Mouse (Mus musculus) neural tube, embryonic 14.5 days (tissue): ENCODE measurements around the gene Cdhr5. TPM values are rescaled to one million over a fixed set of nuclear protein-coding genes. Genes with fewer than 3 reads are reported as not detected.

Source experiments
- ATAC-seq: fragments of 200-750 bp; cut with Nextera tagmentation; 2 replicates; pipeline ENCODE4 v1.8.0; 2017; ENCODE audit warnings: low read depth, mild to moderate bottlenecking, moderate TSS enrichment, moderate library complexity
- H3K27ac ChIP-seq: fragments of 300-500 bp; sonication (generic); 2 replicates; pipeline ENCODE4 v1.5.1; 2014; ENCODE audit warnings: low read depth, mild to moderate bottlenecking, control low read depth, low read length, moderate library complexity, mixed read lengths
- H3K27me3 ChIP-seq: fragments of 300-500 bp; sonication (generic); 2 replicates; pipeline ENCODE4 v1.6.1; 2014; ENCODE audit warnings: low read length; ENCODE audit not compliant: control insufficient read depth, insufficient read depth
- H3K36me3 ChIP-seq: fragments of 300-500 bp; sonication (generic); 2 replicates; pipeline ENCODE4 v1.6.1; 2014; ENCODE audit warnings: low read length, mixed read lengths; ENCODE audit not compliant: control insufficient read depth, insufficient read depth
- H3K4me1 ChIP-seq: fragments of 300-500 bp; sonication (generic); 2 replicates; pipeline ENCODE4 v1.6.1; 2014; ENCODE audit warnings: low read length; ENCODE audit not compliant: control insufficient read depth, insufficient read depth
- H3K4me2 ChIP-seq: fragments of 300-500 bp; sonication (generic); 2 replicates; pipeline ENCODE4 v1.6.1; 2014; ENCODE audit warnings: mild to moderate bottlenecking, low read depth, low read length, control low read depth
- H3K4me3 ChIP-seq: fragments of 300-500 bp; sonication (generic); 2 replicates; pipeline ENCODE4 v1.5.1; 2014; ENCODE audit warnings: low read depth, low read length, control low read depth, mixed read lengths
- H3K9ac ChIP-seq: fragments of 300-500 bp; sonication (generic); replicated peaks from 2 replicates; pipeline ENCODE4 v1.6.1; 2014; ENCODE audit warnings: low read depth, mild to moderate bottlenecking, control low read depth, low read length, mixed read lengths
- H3K9me3 ChIP-seq: fragments of 300-500 bp; sonication (generic); 2 replicates; pipeline ENCODE4 v1.6.1; 2016; ENCODE audit warnings: low read length; ENCODE audit not compliant: control insufficient read depth
- WGBS: fragments of 180-500 bp; shearing (Covaris S2); extraction: QIAGEN DNeasy Blood & Tissue Kit; methylation state at CpG from one replicate; pipeline ENCODE4 v1.1.7; 2014; 5-methylcytosine and 5-hydroxymethylcytosine counted together
- polyA plus RNA-seq: library from polyadenylated mRNA; unstranded; fragments of >200 nt; fragmentation: Nextera tagmentation; extraction: Ambion mirVana; gene quantifications from 2 replicates; pipeline ENCODE4 v1.2.1, GENCODE M21; 2014

Gene Cdhr5
- polyA plus RNA-seq, 1 experiment from 2014 or later: not detected

DNA sequence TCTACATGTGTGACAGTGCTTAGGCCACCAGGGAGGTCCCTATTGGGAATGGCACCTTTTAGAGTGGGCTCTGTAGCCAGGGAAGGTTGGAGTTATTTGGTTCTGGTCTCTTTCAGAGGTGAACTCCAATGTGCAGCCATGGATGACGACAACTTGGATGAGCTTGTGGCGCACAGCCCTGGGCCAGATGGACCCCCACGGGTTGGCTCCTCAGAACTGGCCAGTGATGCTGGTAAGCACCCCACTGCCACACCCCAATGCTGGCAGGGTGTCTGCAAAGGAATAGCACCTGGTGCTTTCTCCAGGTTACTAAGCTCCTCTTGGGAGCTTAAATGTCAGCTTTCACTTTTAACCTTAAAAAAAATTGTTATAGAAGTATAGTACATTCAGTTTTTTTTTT lies 45.5 kb downstream of the Cdhr5 start:
- Histone ChIP-seq H3K9me3 (no peaks in the 10 kb centered on the region), H3K4me1 (peaks cover 15% of the 10 kb centered on the region), H3K27me3 (peaks cover 5% of the 10 kb centered on the region; the same call in 1 of the 2 replicates), H3K36me3 (peaks cover 36% of the 10 kb centered on the region), H3K4me3 (no peak overlapping the region), H3K27ac (no peak overlapping the region), H3K9ac (no peak overlapping the region), H3K4me2 (no peak overlapping the region)
- ATAC-seq: no peak
- 94% methylated on average over 3 of the region's 3 CpGs for WGBS

DNA sequence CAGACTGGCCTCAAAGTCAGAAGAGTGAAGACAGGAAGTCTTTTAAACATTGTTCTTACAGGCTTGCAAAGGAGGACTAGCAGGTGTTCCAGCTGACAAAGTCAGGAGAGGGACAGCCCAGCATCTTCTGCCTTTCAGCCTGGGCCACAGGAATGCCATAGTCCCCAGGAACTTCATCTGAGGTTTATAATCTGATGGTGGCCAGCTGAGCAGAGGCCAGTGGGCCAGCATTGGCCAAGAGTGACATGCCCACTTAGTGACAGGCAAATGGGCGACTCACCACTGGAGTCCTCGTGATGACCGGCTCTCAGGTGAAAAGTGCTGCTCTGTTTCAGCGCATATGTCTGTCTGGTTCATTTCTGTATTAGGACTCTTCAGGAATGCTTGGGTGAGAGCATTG lies 46.0 kb downstream of the Cdhr5 start:
- peaks cover 33% of the 10 kb centered on the region for H3K36me3 ChIP-seq
- ATAC-seq: no peak
- no peak overlapping the region for H3K4me2 ChIP-seq
- H3K27me3 ChIP-seq: peaks cover 5% of the 10 kb centered on the region; the same call in 1 of the 2 replicates
- WGBS: 97% methylated on average over 4 of the region's 4 CpGs
- H3K4me1 ChIP-seq: peaks cover 15% of the 10 kb centered on the region
- no peak overlapping the region for H3K9ac ChIP-seq
- no peak overlapping the region for H3K4me3 ChIP-seq
- no peaks in the 10 kb centered on the region for H3K9me3 ChIP-seq
- no peak overlapping the region for H3K27ac ChIP-seq

GRCm38 (mm10) chr7:141229702-141230101 lies 46.9 kb downstream of the Cdhr5 start:
- H3K4me1 ChIP-seq: peaks cover 15% of the 10 kb centered on the region
- peaks cover 5% of the 10 kb centered on the region; the same call in 1 of the 2 replicates for H3K27me3 ChIP-seq
- H3K27ac ChIP-seq: no peak overlapping the region
- no peak for ATAC-seq
- H3K9me3 ChIP-seq: no peaks in the 10 kb centered on the region
- peaks cover 25% of the 10 kb centered on the region for H3K36me3 ChIP-seq
- peak overlapping the region; percentile 93 for H3K9ac ChIP-seq
- peak overlapping the region; percentile 99 for H3K4me3 ChIP-seq
- WGBS: 67% methylated on average over 6 of the region's 6 CpGs
- H3K4me2 ChIP-seq: peak overlapping the region; percentile 94

DNA sequence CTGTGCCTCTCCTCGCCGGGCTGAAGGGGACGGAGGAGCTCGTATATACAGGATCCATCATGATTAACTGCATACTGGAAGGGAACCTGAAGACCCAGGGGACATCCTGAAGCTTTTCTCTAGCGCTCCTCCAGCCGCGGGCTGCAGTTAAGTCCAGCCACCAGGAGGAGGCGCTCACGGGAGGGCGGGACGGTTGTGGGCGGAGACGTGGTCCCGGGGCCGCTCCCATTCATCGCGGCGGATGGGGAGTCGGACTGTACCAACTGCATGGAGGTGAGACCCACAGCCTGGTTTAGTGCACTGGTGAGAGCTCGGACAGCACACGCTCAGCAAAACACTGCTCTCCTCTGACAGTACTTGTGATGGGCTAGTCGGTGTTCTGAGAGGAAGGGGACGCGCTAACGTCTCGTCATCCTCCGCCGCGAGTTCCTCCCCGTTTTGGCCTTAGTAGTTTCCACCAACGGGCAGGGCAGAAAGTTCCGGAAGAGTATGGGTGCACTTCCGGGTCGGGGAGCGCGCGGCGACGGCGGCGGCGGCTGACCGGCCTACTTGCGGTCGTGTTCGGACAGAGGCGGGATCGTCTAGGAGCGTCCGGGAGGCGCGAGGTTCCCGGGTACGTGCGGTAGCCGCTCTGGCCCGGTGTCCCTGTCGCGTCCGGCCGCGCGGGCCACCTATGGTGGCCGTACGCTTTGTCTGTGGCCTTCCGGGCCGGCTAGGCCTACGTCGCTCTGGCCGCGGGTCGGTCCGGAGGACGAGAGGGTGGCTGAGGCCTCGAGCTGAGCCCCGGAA lies 48.1 kb downstream of the Cdhr5 start, which contains the start of gene Phrf1:
Gene Phrf1, plus strand, starts transcription at position 506 of the 789 bp plus-strand sequence.
- peaks cover 18% of the 10 kb centered on the region for H3K36me3 ChIP-seq
- peak within 1 kb of the TSS; percentile 94 for H3K4me2 ChIP-seq
- under 1% methylated on average over 76 of the region's 76 CpGs for WGBS
- H3K4me3 ChIP-seq: peak within 1 kb of the TSS; percentile 99
- peaks cover 15% of the 10 kb centered on the region for H3K4me1 ChIP-seq
- H3K27ac ChIP-seq: peak within 1 kb of the TSS; percentile 96
- ATAC-seq: peak; percentile 93
- H3K9me3 ChIP-seq: no peaks in the 10 kb centered on the region
- H3K9ac ChIP-seq: peak within 1 kb of the TSS; percentile 93
- peaks cover 5% of the 10 kb centered on the region; the same call in 1 of the 2 replicates for H3K27me3 ChIP-seq

DNA sequence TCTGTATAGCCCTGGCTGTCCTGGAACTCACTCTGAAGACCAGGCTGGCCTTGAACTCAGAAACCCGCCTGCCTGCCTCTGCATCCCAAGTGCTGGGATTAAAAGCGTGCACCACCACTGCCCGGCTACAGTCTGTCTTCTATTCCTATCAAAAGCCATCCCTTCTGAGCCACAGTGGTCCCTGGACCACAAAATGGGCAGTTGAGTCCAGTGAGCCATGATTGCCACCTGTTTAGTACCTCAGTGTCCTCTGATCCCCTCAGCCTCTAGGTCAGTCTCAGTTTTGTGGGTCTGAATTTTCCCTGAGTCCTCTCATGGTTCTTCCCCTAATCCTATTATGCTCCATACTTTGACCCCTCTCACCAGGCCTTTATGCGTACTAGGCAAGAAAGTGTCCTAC lies 48.8 kb downstream of the Cdhr5 start:
- 81% methylated on average over 4 of the region's 4 CpGs for WGBS
- Histone ChIP-seq H3K4me1 (peaks cover 15% of the 10 kb centered on the region), H3K4me3 (peak overlapping the region; percentile 99; the same call in 1 of the 2 replicates), H3K9ac (no peak overlapping the region; the same call in 1 of the 2 replicates), H3K36me3 (peaks cover 11% of the 10 kb centered on the region), H3K27me3 (peaks cover 5% of the 10 kb centered on the region; the same call in 1 of the 2 replicates), H3K4me2 (peak overlapping the region; percentile 1; the same call in 1 of the 2 replicates), H3K27ac (no peak overlapping the region), H3K9me3 (no peaks in the 10 kb centered on the region)
- no peak for ATAC-seq

DNA sequence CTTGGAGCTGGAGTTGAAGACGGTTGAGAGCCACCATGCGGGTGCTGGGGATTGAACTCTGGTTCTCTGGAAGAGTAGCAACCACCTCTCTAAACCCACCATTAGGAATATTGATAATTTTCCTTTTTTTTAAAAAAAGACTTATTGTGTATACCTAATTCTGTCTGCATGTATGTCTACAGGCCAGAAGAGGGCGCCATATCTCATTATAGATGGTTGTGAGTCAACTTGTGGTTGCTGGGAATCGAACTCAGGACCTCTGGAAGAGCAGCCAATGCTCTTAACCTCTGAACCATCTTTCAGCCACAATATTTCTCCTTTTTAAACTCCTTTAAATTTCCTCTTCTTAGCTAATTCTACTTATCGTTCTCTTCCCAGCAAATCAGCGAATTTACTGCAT lies 50.1 kb downstream of the Cdhr5 start:
- Histone ChIP-seq H3K4me2 (no peak overlapping the region), H3K36me3 (no peaks in the 10 kb centered on the region), H3K27ac (no peak overlapping the region), H3K9me3 (no peaks in the 10 kb centered on the region), H3K9ac (no peak overlapping the region), H3K27me3 (peaks cover 5% of the 10 kb centered on the region; the same call in 1 of the 2 replicates), H3K4me1 (peaks cover 23% of the 10 kb centered on the region), H3K4me3 (no peak overlapping the region)
- WGBS: 85% methylated on average over 6 of the region's 6 CpGs
- no peak for ATAC-seq

DNA sequence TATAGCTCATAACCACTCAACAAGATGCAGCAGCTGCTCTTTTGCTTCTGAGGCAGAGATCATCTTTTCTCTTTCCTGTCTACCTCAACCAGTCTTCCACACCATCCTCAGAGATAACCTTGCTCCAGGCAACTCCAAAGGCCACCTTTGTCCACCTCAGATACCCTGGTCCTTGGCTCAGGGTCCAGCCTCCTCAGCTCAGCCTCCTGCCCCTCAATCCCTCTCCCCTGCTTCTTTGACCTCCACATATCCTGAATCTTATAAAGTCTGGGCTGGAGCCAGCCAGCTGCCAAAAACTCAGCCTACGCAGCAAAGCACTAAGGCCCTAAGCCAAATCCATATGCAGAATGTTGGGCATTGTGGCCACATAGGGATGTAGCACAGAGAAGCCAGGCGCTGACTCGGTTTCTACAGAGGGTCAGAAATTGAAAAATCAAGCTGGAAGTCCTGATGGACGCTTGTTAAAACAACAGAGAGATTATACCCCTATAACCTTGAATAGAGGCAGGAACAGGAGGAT lies 53.8 kb downstream of the Cdhr5 start:
- Histone ChIP-seq H3K27me3 (no peaks in the 10 kb centered on the region), H3K27ac (no peak overlapping the region), H3K4me1 (peaks cover 14% of the 10 kb centered on the region; the same call in 1 of the 2 replicates), H3K36me3 (no peaks in the 10 kb centered on the region), H3K4me3 (no peak overlapping the region), H3K4me2 (peak overlapping the region; percentile 59; the same call in 1 of the 2 replicates), H3K9ac (no peak overlapping the region), H3K9me3 (no peaks in the 10 kb centered on the region)
- WGBS: 89% methylated on average over 4 of the region's 4 CpGs
- no peak for ATAC-seq

DNA sequence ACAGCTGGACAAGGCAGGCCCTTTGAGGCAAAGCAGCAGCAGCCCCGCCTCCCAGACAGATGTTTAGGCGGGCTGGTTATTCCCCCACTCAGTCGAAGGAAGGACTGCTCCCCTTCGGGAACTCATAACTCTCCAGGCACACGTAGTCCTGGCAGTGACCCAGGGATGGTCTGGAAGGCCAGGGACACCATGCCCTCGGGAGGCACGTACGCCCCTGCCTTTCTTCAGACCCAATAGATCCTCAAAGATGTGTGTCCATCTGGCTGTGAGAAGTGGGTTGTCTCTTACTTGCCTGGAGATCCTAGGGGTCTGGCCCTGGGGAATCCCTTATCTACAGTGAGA lies 54.5 kb downstream of the Cdhr5 start:
- 8% methylated on average over 8 of the region's 8 CpGs for WGBS
- no peak for ATAC-seq
- Histone ChIP-seq H3K9me3 (no peaks in the 10 kb centered on the region), H3K4me1 (peaks cover 14% of the 10 kb centered on the region; the same call in 1 of the 2 replicates), H3K9ac (peak overlapping the region; percentile 37), H3K4me2 (peak overlapping the region; percentile 59), H3K27me3 (no peaks in the 10 kb centered on the region), H3K36me3 (no peaks in the 10 kb centered on the region), H3K4me3 (peak overlapping the region; percentile 38), H3K27ac (peak overlapping the region; percentile 75)
